Mouse (Mus musculus) embryo, embryonic 10 days (tissue): ENCODE measurements at regions not wholly inside any gene's neighbourhood (a gene's known extent, or its start where the extent isn't known, plus 50 kb on each side); places are given as distances from the start of the nearest gene placed in this dataset.
A peak's percentile ranks its signal among the peaks of the same experiment; 100 is the strongest.

Source experiments
- DNase-seq: peaks from one replicate; pipeline ENCODE4 v3.0.0-alpha.2; 2015; ENCODE audit warnings: low spot score

GRCm38 (mm10) chr7:124857106-124857505, 587.4 kb upstream of the Kdm8 start:
- DNase-seq, result no peak

DNA sequence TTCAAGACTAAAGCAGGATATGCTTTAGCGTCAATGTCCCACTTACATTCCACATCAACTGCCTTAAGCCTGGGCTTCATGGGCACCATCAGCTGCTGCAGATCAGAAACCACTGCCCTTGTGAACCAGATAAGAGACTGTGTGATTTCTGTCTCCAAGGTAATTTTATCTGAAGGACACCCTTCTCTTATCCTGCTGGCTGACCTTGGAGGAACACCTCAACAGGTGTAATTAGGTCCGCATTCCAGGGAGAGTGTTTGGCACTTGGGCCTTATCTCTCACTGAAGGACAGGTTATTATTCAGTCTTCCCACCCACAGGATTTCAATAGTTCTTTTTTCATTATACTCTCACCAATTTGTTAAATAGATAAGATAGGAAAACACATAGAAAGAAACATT, 583.1 kb upstream of the Kdm8 start:
- no peak for DNase-seq

GRCm38 (mm10) chr7:124868133-124868603, 576.3 kb upstream of the Kdm8 start:
- DNase-seq, result peak; percentile 4

DNA sequence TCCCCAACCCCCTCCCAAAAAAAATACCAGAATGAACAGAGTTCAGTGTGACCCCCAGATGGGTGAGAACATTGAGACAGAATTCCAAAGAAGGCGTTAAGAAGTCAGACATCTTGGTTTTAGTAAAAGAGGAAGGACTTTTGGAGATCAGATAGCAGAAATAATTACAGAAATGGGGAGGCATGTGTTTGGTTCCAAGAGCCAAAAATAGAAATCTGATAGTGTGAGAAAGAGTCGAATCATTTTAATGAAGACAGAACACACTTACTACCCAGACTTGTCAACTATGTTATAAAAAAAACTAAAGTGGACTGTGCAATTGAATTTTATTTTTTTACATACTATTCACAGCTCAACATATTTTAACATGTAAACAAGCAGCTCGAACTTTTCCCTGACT, 575.9 kb upstream of the Kdm8 start:
- DNase-seq, result no peak

- no peak for DNase-seq
Observed at GRCm38 (mm10) chr7:124880771-124881170, 563.7 kb upstream of the Kdm8 start.

DNA sequence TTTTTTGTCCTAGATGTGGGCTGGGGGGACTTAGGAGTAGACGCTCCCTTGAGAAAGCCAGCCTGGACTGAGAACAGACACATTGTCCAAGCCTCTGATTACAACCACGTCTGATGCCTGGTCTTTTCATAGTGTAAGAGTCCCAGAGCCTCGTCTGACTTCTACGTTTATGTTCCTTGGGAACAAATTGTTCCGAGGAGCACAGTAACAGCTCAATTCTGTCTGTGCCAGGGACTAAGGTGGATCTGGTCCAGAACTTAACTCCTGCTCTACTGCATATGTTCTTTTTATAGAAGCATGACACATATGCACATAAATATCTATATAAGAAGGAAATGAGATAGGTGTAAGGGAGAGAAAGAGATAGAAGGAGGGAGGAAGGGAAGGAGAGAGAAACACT, 537.2 kb upstream of the Kdm8 start:
- DNase-seq, result no peak

GRCm38 (mm10) chr7:124907662-124908296, 536.7 kb upstream of the Kdm8 start:
- DNase-seq, result no peak

GRCm38 (mm10) chr7:124914061-124914460, 530.4 kb upstream of the Kdm8 start:
- no peak for DNase-seq

- DNase-seq, result no peak
Observed at GRCm38 (mm10) chr7:124914479-124914878, 530.0 kb upstream of the Kdm8 start.

GRCm38 (mm10) chr7:124914972-124915371, 529.5 kb upstream of the Kdm8 start:
- peak; percentile 40 for DNase-seq

GRCm38 (mm10) chr7:124915637-124916036, 528.8 kb upstream of the Kdm8 start:
- no peak for DNase-seq

DNA sequence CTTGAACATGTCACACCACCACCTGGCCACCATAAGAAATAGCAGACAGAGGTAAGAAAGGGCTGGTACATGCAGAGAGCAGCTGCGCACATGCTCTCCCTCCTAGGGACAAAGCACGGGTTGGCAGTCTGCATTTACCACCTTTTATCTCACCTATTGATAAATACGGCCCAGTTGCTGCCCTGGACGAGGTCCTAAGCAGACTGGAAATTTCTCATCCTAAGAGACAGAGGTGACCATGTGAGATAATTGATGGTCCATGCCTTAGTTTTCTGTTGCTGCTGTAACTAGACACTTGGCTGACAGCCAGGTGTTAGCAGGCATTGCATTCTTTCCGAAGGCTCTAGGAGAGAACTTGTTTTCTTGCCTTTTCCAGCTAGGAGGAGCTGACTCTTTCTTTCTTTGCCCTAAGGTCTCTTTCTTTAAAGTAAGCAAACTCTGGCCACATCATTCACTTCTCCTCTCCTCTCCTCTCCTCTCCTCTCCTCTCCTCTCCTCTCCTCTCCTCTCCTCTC, 526.8 kb upstream of the Kdm8 start:
- DNase-seq, result no peak

- no peak for DNase-seq
Observed at GRCm38 (mm10) chr7:124922806-124923205, 521.7 kb upstream of the Kdm8 start.

DNA sequence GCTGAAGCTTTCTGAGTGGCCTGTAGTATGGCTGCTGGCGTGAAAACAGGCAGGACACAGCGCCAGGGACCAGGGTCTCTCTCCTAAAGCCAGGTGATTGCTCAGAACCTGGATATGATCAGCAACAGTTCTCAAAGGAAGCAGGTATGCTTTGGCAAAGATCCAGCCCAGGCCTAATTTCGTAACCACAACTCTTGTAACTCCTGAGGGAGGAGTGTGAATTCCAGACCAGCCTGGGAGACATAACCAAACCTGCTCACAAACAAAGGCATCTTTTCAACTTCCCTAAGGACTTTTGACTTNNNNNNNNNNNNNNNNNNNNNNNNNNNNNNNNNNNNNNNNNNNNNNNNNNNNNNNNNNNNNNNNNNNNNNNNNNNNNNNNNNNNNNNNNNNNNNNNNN, 510.9 kb upstream of the Kdm8 start:
- no peak for DNase-seq

DNA sequence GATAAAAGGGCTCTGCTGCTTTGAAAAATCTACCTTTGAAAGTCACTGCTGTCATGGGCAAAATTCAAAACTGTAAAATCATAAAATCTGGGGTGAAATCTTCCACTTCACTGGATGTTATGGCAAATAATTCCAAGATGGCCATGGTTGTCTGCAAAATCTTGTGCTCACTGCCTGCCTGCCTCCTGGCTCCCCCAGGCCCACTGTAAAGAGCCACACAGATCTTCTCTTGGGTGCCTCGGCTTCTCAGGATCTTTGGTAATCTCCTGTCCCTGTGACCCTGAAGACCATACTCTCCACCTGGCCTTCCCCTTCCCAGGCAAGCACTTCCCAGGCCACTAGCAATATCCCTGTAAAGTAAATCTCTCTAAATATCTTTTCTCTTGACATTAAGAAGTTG, 505.1 kb upstream of the Kdm8 start:
- no peak for DNase-seq

DNA sequence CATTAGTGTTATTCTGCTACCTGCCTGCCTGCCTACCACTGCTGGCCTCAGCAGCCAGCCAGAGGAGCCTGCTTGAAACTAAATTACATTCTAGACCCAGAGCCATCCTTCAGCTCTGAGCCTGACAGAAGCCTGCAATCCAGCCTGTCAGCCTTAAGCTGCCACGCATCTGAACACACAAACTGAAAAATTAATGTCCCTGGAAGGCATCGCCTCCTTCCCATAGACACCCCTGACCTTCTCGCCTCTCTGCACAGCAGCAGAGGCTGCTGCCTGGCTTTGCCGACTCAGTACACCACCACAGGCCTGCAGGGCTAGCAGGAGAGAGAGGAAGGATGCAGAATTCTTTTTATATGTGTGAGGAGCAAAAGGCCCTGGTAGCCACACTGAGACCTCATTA, 502.9 kb upstream of the Kdm8 start:
- no peak for DNase-seq

DNA sequence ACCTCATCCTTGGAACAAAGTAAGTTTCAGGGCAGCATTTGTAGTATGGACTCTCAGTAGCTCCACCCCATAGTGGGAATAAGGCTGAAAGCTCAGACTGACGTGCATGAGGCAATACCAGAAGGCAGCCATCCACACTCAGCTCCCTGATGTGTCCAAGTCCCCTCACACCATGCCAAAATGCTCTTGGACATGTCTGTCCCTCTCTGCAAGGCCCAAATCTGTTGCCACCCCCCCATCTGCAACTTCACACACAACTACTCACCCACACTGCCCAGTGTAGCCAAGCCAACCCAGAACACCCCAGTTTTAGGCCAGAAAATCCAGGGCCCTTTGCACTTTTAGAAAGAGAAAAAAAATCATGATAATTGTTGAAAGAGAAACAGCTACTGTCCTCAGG, 498.1 kb upstream of the Kdm8 start:
- no peak for DNase-seq

GRCm38 (mm10) chr7:124957329-124957728, 487.1 kb upstream of the Kdm8 start:
- DNase-seq, result no peak

DNA sequence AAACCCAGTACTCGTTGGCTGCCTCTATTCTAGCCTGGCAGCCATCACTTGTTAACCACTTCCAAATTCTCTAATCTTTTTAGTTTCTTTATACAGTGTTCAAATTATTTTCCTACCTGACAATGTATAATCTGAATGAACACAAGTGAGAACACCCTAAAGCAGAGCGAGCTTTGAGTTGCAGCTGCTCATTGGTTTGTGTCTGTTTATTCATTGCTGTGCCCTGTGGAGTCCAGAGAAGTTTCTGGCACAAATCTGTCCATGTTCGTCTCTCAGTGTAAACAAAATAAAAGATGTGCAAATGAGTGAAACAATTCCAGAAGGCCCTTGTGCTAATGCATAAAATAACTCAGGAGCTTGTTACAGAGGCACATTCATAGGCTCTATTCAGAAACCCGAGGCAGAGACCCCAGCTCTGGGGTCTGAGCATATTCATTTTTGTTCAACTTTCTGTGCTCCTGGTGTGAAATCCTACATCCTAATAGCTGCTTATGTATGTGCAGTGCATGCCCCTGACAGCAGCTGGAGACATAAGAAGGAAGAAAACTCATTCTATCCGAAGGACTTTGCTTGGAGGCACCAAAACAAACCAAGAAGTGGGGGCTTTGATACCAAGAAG, 469.5 kb upstream of the Kdm8 start:
- no peak for DNase-seq

DNA sequence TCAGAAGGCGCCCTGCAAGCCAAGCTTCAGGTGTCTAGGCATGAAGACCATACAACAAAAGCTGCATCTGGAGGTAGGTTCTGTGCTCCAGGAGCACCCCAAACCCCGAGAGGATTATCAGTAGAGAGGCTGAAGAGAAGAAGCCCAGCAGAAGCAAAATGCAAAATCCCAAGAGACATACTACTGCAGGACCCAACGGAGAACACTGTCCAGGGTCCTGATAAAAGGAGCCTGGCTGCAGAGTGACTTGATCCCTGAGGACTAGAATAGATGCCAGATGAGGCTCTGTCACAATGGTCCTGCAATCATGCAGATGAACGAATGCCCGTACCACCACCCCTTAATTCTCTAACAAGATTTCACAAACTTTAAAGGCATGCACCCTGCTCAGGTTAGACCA, 455.0 kb upstream of the Kdm8 start:
- DNase-seq, result peak; percentile 11

DNA sequence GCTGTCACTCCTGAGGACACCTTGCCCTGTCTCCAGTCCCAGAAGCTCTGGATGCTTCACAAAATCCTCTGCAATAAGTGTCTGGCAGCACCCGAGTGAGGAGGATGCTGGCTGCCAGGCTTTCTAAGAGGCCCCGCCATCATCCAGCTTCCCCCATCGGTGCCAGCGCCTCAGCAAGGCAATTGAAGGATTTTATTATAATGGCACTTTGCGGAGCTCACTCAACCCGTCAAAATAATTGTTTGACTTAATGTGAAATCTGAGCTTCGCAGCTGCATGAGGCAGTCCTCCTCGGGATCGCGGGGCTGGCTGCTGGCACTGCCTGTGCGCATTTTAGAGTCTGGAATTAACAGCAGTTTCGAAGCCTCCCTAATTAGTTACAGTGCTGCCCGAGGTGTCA, 453.8 kb upstream of the Kdm8 start:
- DNase-seq, result peak; percentile 17

DNA sequence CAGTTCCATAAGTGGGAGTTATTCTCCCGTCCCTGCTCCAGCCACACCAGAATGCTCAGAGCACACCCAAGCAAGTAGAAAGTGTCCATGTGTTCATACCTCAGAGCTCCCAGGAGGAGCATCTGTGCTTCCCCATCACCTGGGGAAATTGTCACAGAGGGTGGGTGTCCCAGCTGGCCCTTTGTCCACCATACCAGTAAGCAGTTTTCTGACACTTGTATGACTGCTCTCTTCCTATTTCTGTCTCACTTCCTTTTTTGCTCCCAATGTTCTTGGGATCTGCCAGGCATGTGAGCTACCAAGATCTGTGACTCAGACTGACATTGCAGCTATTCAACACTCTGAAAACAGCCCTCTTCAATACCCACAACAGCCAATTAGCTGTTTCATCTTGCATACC, 447.9 kb upstream of the Kdm8 start:
- no peak for DNase-seq

- DNase-seq, result no peak
Observed at GRCm38 (mm10) chr7:125000669-125001068, 443.8 kb upstream of the Kdm8 start.

DNA sequence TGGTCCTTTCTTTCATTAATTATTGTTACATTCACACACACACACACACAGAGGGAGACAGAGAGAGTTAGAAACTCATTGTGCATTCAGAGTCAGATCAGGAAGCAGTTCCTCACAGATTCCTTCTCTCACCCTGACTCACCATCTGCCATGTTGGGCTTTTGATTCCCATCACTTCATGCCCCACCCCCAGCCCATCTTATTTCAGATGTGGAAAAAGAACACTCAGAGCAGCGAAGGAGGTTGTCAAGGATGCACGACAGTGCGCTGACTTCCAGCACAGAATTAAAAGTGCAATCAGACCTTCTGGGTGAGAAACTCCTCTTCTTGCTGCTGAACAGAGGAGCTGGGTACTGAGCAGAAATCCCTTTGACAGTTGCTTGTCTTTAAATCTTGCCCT, 438.8 kb upstream of the Kdm8 start:
- DNase-seq, result no peak
